Mouse (Mus musculus): Measurements from ENCODE around the gene Tagap1. TPM values are rescaled to one million over a fixed set of nuclear protein-coding genes. Genes with fewer than 3 reads are reported as not detected.
"Not testable (repeated sequence)": the region's sequence is repeated elsewhere in the genome, so short reads cannot be mapped to it uniquely, and the experiment has no call there.

Gene Tagap1
- total and polyA plus RNA-seq, 2 experiments from 2014 or later = 40.7 to 52.7 TPM

- peak; percentile 27 for TF ChIP-seq CTCF (IDR thresholded peaks at IDR 0.05; ENCODE audit: low read depth)
- not testable (repeated sequence) for H3K4me1 ChIP-seq (ENCODE audit: insufficient read depth, low read length)
Observed at GRCm38 (mm10) chr17:6947984-6948768, 12.8 kb downstream of the Tagap1 start, which contains the start of gene Rsph3b. Rsph3b (minus strand) TSS chr17:6948682.

GRCm38 (mm10) chr17:6947637-6947983 is 13.3 kb downstream of the Tagap1 start:
- Histone ChIP-seq H3K4me3 (ENCODE audit: low read length) (peak overlapping the region; percentile 50; the same call in 1 of the 2 replicates), H3K4me2 (ENCODE audit: low read depth, low read length) (peak overlapping the region; percentile 60), H3K27ac (peak overlapping the region; percentile 77; the same call in 1 of the 2 replicates)
- not testable (repeated sequence) for DNase-seq (ENCODE audit: low spot score); H3K9me3 ChIP-seq (ENCODE audit: low read length); H3K27me3 ChIP-seq (ENCODE audit: insufficient read depth, low read length); H3K4me1 ChIP-seq (ENCODE audit: insufficient read depth, low read length); H3K9ac ChIP-seq (replicated peaks; ENCODE audit: low read length); H3K36me3 ChIP-seq (ENCODE audit: insufficient read depth, low read length)
- ATAC-seq = peak; percentile 48
- no CpG with 5 or more reads among the region's 8 CpGs for WGBS

More at GRCm38 (mm10) chr17:6947984-6948768, 12.8 kb downstream of the Tagap1 start, which contains the start of gene Rsph3b:
- under 1% methylated on average over 66 of the region's 73 CpGs for WGBS
- peak within 1 kb of the TSS; percentile 60 for H3K4me2 ChIP-seq (ENCODE audit: low read depth, low read length)
- H3K27me3 ChIP-seq (ENCODE audit: insufficient read depth, low read length); H3K36me3 ChIP-seq (ENCODE audit: insufficient read depth, low read length); H3K9me3 ChIP-seq (ENCODE audit: low read length): not testable (repeated sequence)
- peak within 1 kb of the TSS; percentile 77 for H3K27ac ChIP-seq
- H3K4me3 ChIP-seq (ENCODE audit: low read length) = peak within 1 kb of the TSS; percentile 50
- peak; percentile 97 for ATAC-seq
- peak within 1 kb of the TSS; percentile 44; the same call in 1 of the 2 replicates for H3K9ac ChIP-seq (replicated peaks; ENCODE audit: low read length)
- peak; percentile 90 for DNase-seq (ENCODE audit: low spot score)

DNA sequence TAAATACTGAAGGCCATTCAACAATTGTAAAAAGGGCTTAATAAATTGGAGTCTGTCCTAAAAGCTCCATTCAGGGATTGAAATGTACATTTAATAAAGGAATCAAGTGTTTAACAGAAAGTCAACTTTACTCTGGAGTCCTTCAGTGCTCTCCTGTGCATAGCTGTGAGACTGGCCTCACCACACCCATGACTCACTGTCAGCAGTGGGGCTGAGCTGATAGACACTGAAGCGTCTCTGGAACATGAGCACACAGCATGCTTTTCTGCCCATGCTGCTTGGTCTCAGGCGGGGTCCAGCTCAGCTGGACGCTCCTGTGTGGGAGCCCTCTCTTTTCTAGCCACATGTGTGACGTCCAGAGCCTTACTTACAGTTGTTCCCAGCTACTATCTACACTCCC is 18.4 kb downstream of the Tagap1 start:
- not testable (repeated sequence) for DNase-seq (ENCODE audit: low spot score); H3K4me2 ChIP-seq (ENCODE audit: low read depth, low read length); H3K4me3 ChIP-seq (ENCODE audit: low read length); H3K36me3 ChIP-seq (ENCODE audit: insufficient read depth, low read length); H3K9ac ChIP-seq (replicated peaks; ENCODE audit: low read length); H3K27ac ChIP-seq; H3K9me3 ChIP-seq (ENCODE audit: low read length); H3K27me3 ChIP-seq (ENCODE audit: insufficient read depth, low read length); H3K4me1 ChIP-seq (ENCODE audit: insufficient read depth, low read length)
- WGBS = no CpG with 5 or more reads among the region's 4 CpGs
- peak; percentile 27; the same call in 1 of the 2 replicates for ATAC-seq

- not testable (repeated sequence) for H3K9ac ChIP-seq (replicated peaks; ENCODE audit: low read length); ATAC-seq; DNase-seq (ENCODE audit: low spot score); H3K4me3 ChIP-seq (ENCODE audit: low read length); H3K9me3 ChIP-seq (ENCODE audit: low read length); H3K4me2 ChIP-seq (ENCODE audit: low read depth, low read length); H3K27me3 ChIP-seq (ENCODE audit: insufficient read depth, low read length); H3K27ac ChIP-seq; H3K4me1 ChIP-seq (ENCODE audit: insufficient read depth, low read length); H3K36me3 ChIP-seq (ENCODE audit: insufficient read depth, low read length)
- WGBS = 87% methylated on average over 6 of the region's 7 CpGs
Observed at GRCm38 (mm10) chr17:6931625-6932024, 29.3 kb downstream of the Tagap1 start.

DNA sequence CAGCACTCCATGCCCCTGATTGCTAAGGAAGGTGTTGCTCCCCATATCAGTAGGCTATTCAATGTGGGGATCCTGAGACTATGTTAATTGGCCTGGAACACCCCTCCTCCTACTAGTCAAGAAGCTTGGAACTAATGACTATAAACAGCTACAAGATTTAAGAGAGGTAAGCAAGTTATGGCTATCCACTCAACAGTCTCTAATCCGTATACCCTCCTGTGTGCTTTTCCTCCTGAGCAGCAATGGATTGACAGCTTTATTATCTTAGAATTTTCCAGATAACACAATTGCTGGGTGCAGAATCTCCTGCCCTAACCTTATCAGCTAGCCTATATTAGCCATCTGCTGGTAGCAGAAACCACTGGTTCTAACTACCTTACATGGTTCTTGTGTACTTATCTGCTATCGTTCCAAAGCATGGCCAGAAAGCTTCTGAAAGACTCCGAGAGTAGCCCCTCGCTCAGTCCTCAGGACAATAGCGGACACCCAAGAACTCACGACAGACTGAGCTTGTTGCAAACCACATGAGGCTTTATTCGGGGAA is 40.5 kb downstream of the Tagap1 start:
- ATAC-seq; H3K36me3 ChIP-seq (ENCODE audit: insufficient read depth, low read length); DNase-seq (ENCODE audit: low spot score); H3K27me3 ChIP-seq (ENCODE audit: insufficient read depth, low read length); H3K9ac ChIP-seq (replicated peaks; ENCODE audit: low read length); H3K27ac ChIP-seq; H3K9me3 ChIP-seq (ENCODE audit: low read length); H3K4me1 ChIP-seq (ENCODE audit: insufficient read depth, low read length); H3K4me2 ChIP-seq (ENCODE audit: low read depth, low read length); H3K4me3 ChIP-seq (ENCODE audit: low read length): not testable (repeated sequence)
- 94% methylated on average over 7 of the region's 7 CpGs for WGBS

GRCm38 (mm10) chr17:6919388-6919787 is 41.6 kb downstream of the Tagap1 start:
- not testable (repeated sequence) for H3K4me1 ChIP-seq (ENCODE audit: insufficient read depth, low read length); ATAC-seq; H3K36me3 ChIP-seq (ENCODE audit: insufficient read depth, low read length); H3K27me3 ChIP-seq (ENCODE audit: insufficient read depth, low read length); H3K9ac ChIP-seq (replicated peaks; ENCODE audit: low read length); H3K4me3 ChIP-seq (ENCODE audit: low read length); H3K9me3 ChIP-seq (ENCODE audit: low read length); DNase-seq (ENCODE audit: low spot score); H3K27ac ChIP-seq; H3K4me2 ChIP-seq (ENCODE audit: low read depth, low read length)
- WGBS = 80% methylated on average over 3 of the region's 3 CpGs

DNA sequence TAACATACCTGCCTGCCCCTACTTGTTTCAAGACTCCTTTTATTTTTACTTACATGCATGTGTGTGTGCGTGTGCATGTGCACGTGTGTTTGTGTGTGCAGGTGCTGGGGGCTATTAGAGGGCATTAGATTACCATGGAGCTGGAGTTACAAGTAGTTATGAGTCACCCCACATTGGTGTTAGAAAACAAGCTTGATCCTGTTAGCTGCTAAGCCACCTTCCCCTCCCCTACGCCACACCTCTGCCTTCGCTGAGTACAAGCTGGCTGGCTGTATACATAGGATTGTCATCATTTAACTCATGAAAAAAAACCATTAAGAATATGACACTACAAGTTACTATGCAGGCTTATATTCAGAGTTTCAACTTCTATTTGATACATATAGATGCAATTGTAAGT is 45.7 kb downstream of the Tagap1 start:
- WGBS = 80% methylated on average over 1 of the region's 4 CpGs
- not testable (repeated sequence) for H3K4me1 ChIP-seq (ENCODE audit: insufficient read depth, low read length); H3K9me3 ChIP-seq (ENCODE audit: low read length); ATAC-seq; H3K4me3 ChIP-seq (ENCODE audit: low read length); H3K9ac ChIP-seq (replicated peaks; ENCODE audit: low read length); DNase-seq (ENCODE audit: low spot score); H3K27me3 ChIP-seq (ENCODE audit: insufficient read depth, low read length); H3K36me3 ChIP-seq (ENCODE audit: insufficient read depth, low read length); H3K4me2 ChIP-seq (ENCODE audit: low read depth, low read length); H3K27ac ChIP-seq

- not testable (repeated sequence) for H3K4me3 ChIP-seq (ENCODE audit: low read length); H3K9ac ChIP-seq (replicated peaks; ENCODE audit: low read length); H3K9me3 ChIP-seq (ENCODE audit: low read length); H3K4me2 ChIP-seq (ENCODE audit: low read depth, low read length); DNase-seq (ENCODE audit: low spot score); H3K27me3 ChIP-seq (ENCODE audit: insufficient read depth, low read length); H3K4me1 ChIP-seq (ENCODE audit: insufficient read depth, low read length); H3K36me3 ChIP-seq (ENCODE audit: insufficient read depth, low read length); H3K27ac ChIP-seq; ATAC-seq
- 57% methylated on average over 1 of the region's 6 CpGs for WGBS
Observed at GRCm38 (mm10) chr17:6914066-6914465, 46.9 kb downstream of the Tagap1 start.
